Mouse (Mus musculus): ENCODE results near the gene E130218I03Rik. TPM values are rescaled to one million over a fixed set of nuclear protein-coding genes. Genes with fewer than 3 reads are reported as not detected.
A peak's percentile ranks its signal among the peaks of the same experiment; 100 is the strongest.

Gene E130218I03Rik
- polyA plus RNA-seq, 1 experiment: 0.52 TPM

- peak; percentile 89 for TF ChIP-seq CTCF (IDR thresholded peaks at IDR 0.05; ENCODE audit: borderline replicate concordance, insufficient read depth, low read depth, low read length)
- TF ChIP-seq POLR2A (IDR thresholded peaks at IDR 0.05; ENCODE audit: borderline replicate concordance, insufficient read depth, low read length): no peak
- no peak overlapping the region for H3K4me3 ChIP-seq (replicated peaks; ENCODE audit: insufficient read depth, low read depth, low read length)
- DNase-seq: peak; percentile 61 to 77
- 17% methylated on average over 7 of the region's 7 CpGs for WGBS
- H3K27me3 ChIP-seq (ENCODE audit: control insufficient read depth, insufficient read depth, low read length): no peaks in the 10 kb centered on the region
- H3K4me1 ChIP-seq (ENCODE audit: control insufficient read depth, insufficient read depth, low read length): no peaks in the 10 kb centered on the region
- H3K27ac ChIP-seq (ENCODE audit: insufficient read depth, low read length): no peak overlapping the region
Measured at GRCm38 (mm10) chr4:134292067-134292466, 48.6 kb downstream of the E130218I03Rik start.

- Histone ChIP-seq H3K27me3 (ENCODE audit: control insufficient read depth, insufficient read depth, low read length) (no peaks in the 10 kb centered on the region), H3K27ac (ENCODE audit: insufficient read depth, low read length) (no peak overlapping the region), H3K4me3 (replicated peaks; ENCODE audit: insufficient read depth, low read depth, low read length) (no peak overlapping the region), H3K4me1 (ENCODE audit: control insufficient read depth, insufficient read depth, low read length) (no peaks in the 10 kb centered on the region)
- peak in 1 of 2 experiments; percentile 21 for DNase-seq
- 37% methylated on average over 18 of the region's 18 CpGs for WGBS
- TF ChIP-seq POLR2A (IDR thresholded peaks at IDR 0.05; ENCODE audit: borderline replicate concordance, insufficient read depth, low read length) (no peak), CTCF (IDR thresholded peaks at IDR 0.05; ENCODE audit: borderline replicate concordance, insufficient read depth, low read depth, low read length) (no peak)
Measured at GRCm38 (mm10) chr4:134293061-134293691, 49.7 kb downstream of the E130218I03Rik start.

GRCm38 (mm10) chr4:134293692-134294163, 50.3 kb downstream of the E130218I03Rik start:
- no peaks in the 10 kb centered on the region for H3K27me3 ChIP-seq (ENCODE audit: control insufficient read depth, insufficient read depth, low read length)

More at GRCm38 (mm10) chr4:134293692-134294163, 50.3 kb downstream of the E130218I03Rik start:
- Histone ChIP-seq H3K4me3 (replicated peaks; ENCODE audit: insufficient read depth, low read depth, low read length) (no peak overlapping the region), H3K4me1 (ENCODE audit: control insufficient read depth, insufficient read depth, low read length) (no peaks in the 10 kb centered on the region), H3K27ac (ENCODE audit: insufficient read depth, low read length) (no peak overlapping the region)
- DNase-seq: no peak
- 39% methylated on average over 9 of the region's 9 CpGs for WGBS
- TF ChIP-seq POLR2A (IDR thresholded peaks at IDR 0.05; ENCODE audit: borderline replicate concordance, insufficient read depth, low read length) (no peak), CTCF (IDR thresholded peaks at IDR 0.05; ENCODE audit: borderline replicate concordance, insufficient read depth, low read depth, low read length) (no peak)

Other genes with a start within 250 kb of the E130218I03Rik start
- 75.8 and 76.6 TPM in 2 replicates for gene Dhdds, start 242.7 kb upstream of the E130218I03Rik start, polyA plus RNA-seq (2012; rRNA removed)
- gene Lin28a, start 224.8 kb upstream of the E130218I03Rik start, polyA plus RNA-seq (2012; rRNA removed): 0.16 and 0.23 TPM in 2 replicates
- not detected in 2 replicates for gene Zfp683, start 189.8 kb upstream of the E130218I03Rik start, polyA plus RNA-seq (2012; rRNA removed)
- gene Crybg2, start 182.8 kb upstream of the E130218I03Rik start, polyA plus RNA-seq (2012; rRNA removed): 0.65 and 0.89 TPM in 2 replicates
- 2.6 and 2.8 TPM in 2 replicates for gene Cd52, start 148.6 kb upstream of the E130218I03Rik start, polyA plus RNA-seq (2012; rRNA removed)
- 14.8 and 15.0 TPM in 2 replicates for gene Ubxn11, start 141.1 kb upstream of the E130218I03Rik start, polyA plus RNA-seq (2012; rRNA removed)
- gene Sh3bgrl3, start 114.9 kb upstream of the E130218I03Rik start, polyA plus RNA-seq (2012; rRNA removed): 238 and 258 TPM in 2 replicates
- 24.8 and 25.2 TPM in 2 replicates for gene Cep85, start 56.5 kb upstream of the E130218I03Rik start, polyA plus RNA-seq (2012; rRNA removed)
- not detected in 2 replicates for gene Gm7534, start 40.7 kb upstream of the E130218I03Rik start, polyA plus RNA-seq (2012; rRNA removed)
- 0.08 TPM in 1 of 2 replicates, not detected in the other for gene Catsper4, start 16.3 kb upstream of the E130218I03Rik start, polyA plus RNA-seq (2012; rRNA removed)
- 0.55 and 0.56 TPM in 2 replicates for gene Cnksr1, start 5.3 kb upstream of the E130218I03Rik start, polyA plus RNA-seq (2012; rRNA removed)
- gene Zfp593, start 1.9 kb downstream of the E130218I03Rik start, polyA plus RNA-seq (2012; rRNA removed): 10.7 and 11.7 TPM in 2 replicates
- gene Gm30191, start 3.3 kb downstream of the E130218I03Rik start, polyA plus RNA-seq (2012; rRNA removed): 1.8 and 1.9 TPM in 2 replicates
- 6.6 and 7.6 TPM in 2 replicates for gene Grrp1, start 10.4 kb downstream of the E130218I03Rik start, polyA plus RNA-seq (2012; rRNA removed)
- gene Pdik1l, start 44.2 kb downstream of the E130218I03Rik start, polyA plus RNA-seq (2012; rRNA removed): 8.9 and 9.6 TPM in 2 replicates
- 0.07 and 0.24 TPM in 2 replicates for gene Trim63, start 71.5 kb downstream of the E130218I03Rik start, polyA plus RNA-seq (2012; rRNA removed)
- gene Slc30a2, start 99.5 kb downstream of the E130218I03Rik start, polyA plus RNA-seq (2012; rRNA removed): 0.13 and 0.20 TPM in 2 replicates
- 10.3 and 13.0 TPM in 2 replicates for gene Extl1, start 140.2 kb downstream of the E130218I03Rik start, polyA plus RNA-seq (2012; rRNA removed)
- gene Pafah2, start 152.7 kb downstream of the E130218I03Rik start, polyA plus RNA-seq (2012; rRNA removed): 7.1 and 8.9 TPM in 2 replicates
- gene Stmn1, start 224.7 kb downstream of the E130218I03Rik start, polyA plus RNA-seq (2012; rRNA removed): 361 and 454 TPM in 2 replicates

All from cerebellum, adult 2 months (tissue).